Comparison of ENCODE assay signal across 8 mouse cellular contexts in genomic region chr2:71872141-71872540, GRCm38 (mm10). TPM values are rescaled to one million over a fixed set of nuclear protein-coding genes. Genes with fewer than 3 reads are reported as not detected.
A peak's percentile ranks its signal among the peaks of the same experiment; 100 is the strongest.
DNase-seq lines count a peak whose midpoint lies in the region; ATAC-seq and TF ChIP-seq lines count a peak whose summit lies in the region.

No protein-coding gene starts in this region.

- H3K27me3 ChIP-seq in hindbrain, embryonic 10.5 days (ENCODE audit: insufficient read depth, poor library complexity, severe bottlenecking): no peaks in the 10 kb centered on the region
- no peaks in the 10 kb centered on the region; the same call in 1 of the 2 replicates for H3K27me3 ChIP-seq in hindbrain, embryonic 11.5 days (ENCODE audit: control insufficient read depth, insufficient read depth, low read length)
- H3K27me3 ChIP-seq in G1E (ENCODE audit: insufficient read depth, low read length): no peaks in the 10 kb centered on the region
- H3K27me3 ChIP-seq in forebrain, embryonic 16.5 days (replicated peaks; ENCODE audit: control insufficient read depth, insufficient read depth, low read length): no peaks in the 10 kb centered on the region; the same call in 1 of the 2 replicates
- H3K27me3 ChIP-seq in midbrain, embryonic 12.5 days: peaks cover 20% of the 10 kb centered on the region

- H3K27ac ChIP-seq in hindbrain, embryonic 10.5 days: no peak overlapping the region
- no peak overlapping the region for H3K27ac ChIP-seq in hindbrain, embryonic 11.5 days (ENCODE audit: low read depth, low read length)
- no peak overlapping the region for H3K27ac ChIP-seq in forebrain, embryonic 16.5 days (ENCODE audit: low read length)
- H3K27ac ChIP-seq in midbrain, embryonic 12.5 days (replicated peaks): no peak overlapping the region
- H3K27ac ChIP-seq in left cerebral cortex, adult 2 months: no peak overlapping the region

- ATAC-seq in hindbrain, embryonic 11.5 days (ENCODE audit: low FRiP score): no peak
- ATAC-seq in G1E (ENCODE audit: extremely low read depth, insufficient number of reproducible peaks, low FRiP score, poor library complexity, severe bottlenecking): no peak
- no peak for ATAC-seq in forebrain, embryonic 16.5 days
- no peak for ATAC-seq in midbrain, embryonic 12.5 days (ENCODE audit: low FRiP score, low read depth)

- intact Hi-C loops in left cerebral cortex, adult 2 months (cut with DNase I): no loop called here

- H3K9me3 ChIP-seq in hindbrain, embryonic 10.5 days: no peaks in the 10 kb centered on the region
- H3K9me3 ChIP-seq in hindbrain, embryonic 11.5 days (ENCODE audit: control insufficient read depth, low read length): no peaks in the 10 kb centered on the region
- no peaks in the 10 kb centered on the region for H3K9me3 ChIP-seq in G1E (replicated peaks)
- H3K9me3 ChIP-seq in forebrain, embryonic 16.5 days (ENCODE audit: control insufficient read depth, low read length): no peaks in the 10 kb centered on the region
- no peaks in the 10 kb centered on the region for H3K9me3 ChIP-seq in midbrain, embryonic 12.5 days

- no peak overlapping the region for H3K4me2 ChIP-seq in hindbrain, embryonic 11.5 days (replicated peaks; ENCODE audit: low read depth, low read length)
- peak overlapping the region; percentile 90 for H3K4me2 ChIP-seq in forebrain, embryonic 16.5 days (ENCODE audit: low read length)
- H3K4me2 ChIP-seq in midbrain, embryonic 12.5 days (replicated peaks): peak overlapping the region; percentile 92

- no peak for DNase-seq in hindbrain, embryonic 10.5 days (ENCODE audit: low spot score)
- no peak for DNase-seq in hindbrain, embryonic 11.5 days (ENCODE audit: low spot score)
- DNase-seq in G1E (ENCODE audit: low spot score): no peak
- DNase-seq in urinary bladder, postnatal 14 days (ENCODE audit: low spot score): no peak
- no peak for DNase-seq in layer of hippocampus, adult 9-11 months
- no peak for DNase-seq in left cerebral cortex, adult 2 months (ENCODE audit: extremely low spot score in 1 of 2, low spot score in 2 of 2)

- peaks cover 33% of the 10 kb centered on the region for H3K4me1 ChIP-seq in hindbrain, embryonic 10.5 days (replicated peaks)
- H3K4me1 ChIP-seq in hindbrain, embryonic 11.5 days (replicated peaks; ENCODE audit: control insufficient read depth, insufficient read depth, low read length): peaks cover 4% of the 10 kb centered on the region; the same call in 1 of the 2 replicates
- peaks cover 42% of the 10 kb centered on the region for H3K4me1 ChIP-seq in G1E (ENCODE audit: insufficient read depth, low read depth, low read length)
- H3K4me1 ChIP-seq in forebrain, embryonic 16.5 days (replicated peaks; ENCODE audit: control insufficient read depth, insufficient read depth, low read length): peaks cover 11% of the 10 kb centered on the region
- H3K4me1 ChIP-seq in midbrain, embryonic 12.5 days: 0 out of 2 replicates have a peak, but pooled peaks cover 5% of the 10 kb centered on the region

- no peaks in the 10 kb centered on the region for H3K36me3 ChIP-seq in hindbrain, embryonic 10.5 days
- no peaks in the 10 kb centered on the region for H3K36me3 ChIP-seq in hindbrain, embryonic 11.5 days (ENCODE audit: control insufficient read depth, insufficient read depth, low read length)
- H3K36me3 ChIP-seq in G1E (replicated peaks): peaks cover 8% of the 10 kb centered on the region
- H3K36me3 ChIP-seq in forebrain, embryonic 16.5 days (ENCODE audit: control insufficient read depth, insufficient read depth): no peaks in the 10 kb centered on the region
- no peaks in the 10 kb centered on the region for H3K36me3 ChIP-seq in midbrain, embryonic 12.5 days

- H3K9ac ChIP-seq in hindbrain, embryonic 11.5 days (ENCODE audit: low read depth, low read length): no peak overlapping the region
- H3K9ac ChIP-seq in forebrain, embryonic 16.5 days (replicated peaks; ENCODE audit: low read depth, low read length): no peak overlapping the region
- H3K9ac ChIP-seq in midbrain, embryonic 12.5 days (replicated peaks): no peak overlapping the region

- peak overlapping the region; percentile 80 for H3K4me3 ChIP-seq in hindbrain, embryonic 10.5 days
- H3K4me3 ChIP-seq in hindbrain, embryonic 11.5 days (ENCODE audit: low read depth, low read length): no peak overlapping the region
- peak overlapping the region; percentile 87; the same call in 1 of the 2 replicates for H3K4me3 ChIP-seq in G1E (ENCODE audit: low read depth, low read length)
- H3K4me3 ChIP-seq in forebrain, embryonic 16.5 days (replicated peaks; ENCODE audit: low read length): no peak overlapping the region; the same call in 1 of the 2 replicates
- H3K4me3 ChIP-seq in midbrain, embryonic 12.5 days: no peak overlapping the region
- no peak overlapping the region for H3K4me3 ChIP-seq in left cerebral cortex, adult 2 months

- WGBS in hindbrain, embryonic 10.5 days: 84% methylated on average over 10 of the region's 10 CpGs
- 86% methylated on average over 10 of the region's 10 CpGs for WGBS in hindbrain, embryonic 11.5 days
- 79% methylated on average over 10 of the region's 10 CpGs for WGBS in forebrain, embryonic 16.5 days
- WGBS in midbrain, embryonic 12.5 days: 87% methylated on average over 10 of the region's 10 CpGs

- no peak for TF ChIP-seq CTCF in G1E (IDR thresholded peaks at IDR 0.05; ENCODE audit: low read depth, low read length)
- no peak for TF ChIP-seq CTCF in left cerebral cortex, adult 2 months (IDR thresholded peaks at IDR 0.05)

RNA-seq across cellular contexts. Expression of gene Pdk1, which starts 0.9 kb away (rescaled TPM):
- 34.5 and 56.1 TPM in 2 replicates for polyA plus RNA-seq in hindbrain, embryonic 10.5 days (2016; fragmentation: Nextera tagmentation; extraction: Ambion mirVana)
- 29.8 and 31.0 TPM in 2 replicates for polyA plus RNA-seq in hindbrain, embryonic 11.5 days (2014; fragmentation: Nextera tagmentation; extraction: Ambion mirVana)
- total RNA-seq in G1E (2014; fragmentation: Nextera tagmentation): 54.4 and 62.8 TPM in 2 replicates
- total RNA-seq in G1E (2017): 124 and 141 TPM in 2 replicates
- 50.3 and 58.0 TPM in 2 replicates for polyA plus RNA-seq in G1E (2012)
- 24.2 and 27.2 TPM in 2 replicates for polyA plus RNA-seq in forebrain, embryonic 16.5 days (2015; fragmentation: Nextera tagmentation; extraction: Ambion mirVana)
- polyA plus RNA-seq in midbrain, embryonic 12.5 days (2016; fragmentation: Nextera tagmentation; extraction: Ambion mirVana): 19.0 and 21.4 TPM in 2 replicates
- total RNA-seq in left cerebral cortex, adult 2 months (2021): 10 to 100 TPM; 42.4 to 51.1 TPM

Comparison
In these comparisons a context has a peak if more than half of its experiments do, and no peak if none do; other contexts are left out.
1. H3K4me3 ChIP-seq: peak in hindbrain, embryonic 10.5 days (single experiment) and G1E (single experiment); none in hindbrain, embryonic 11.5 days (single experiment), forebrain, embryonic 16.5 days (single experiment), midbrain, embryonic 12.5 days (single experiment) and left cerebral cortex, adult 2 months (single experiment).